Mouse (Mus musculus) heart, adult 2 months (tissue): ENCODE results near the gene Il15ra.

Source experiments
- CTCF ChIP-seq: fragments of 200-600 bp; IDR thresholded peaks from 2 replicates; pipeline ENCODE4 v1.8.1; 2022; ENCODE audit warnings: antibody characterized with exemption, mild to moderate bottlenecking, moderate library complexity
- EP300 ChIP-seq: fragments of 200-500 bp; IDR thresholded peaks from 2 replicates; pipeline ENCODE4 v1.6.1; 2011; ENCODE audit warnings: low read depth, low read length, control low read depth; ENCODE audit not compliant: insufficient read depth
- POLR2A ChIP-seq: fragments of 200-500 bp; IDR thresholded peaks from 2 replicates; pipeline ENCODE4 v1.6.1; 2011; ENCODE audit warnings: mild to moderate bottlenecking, low read depth, low read length, control low read depth; ENCODE audit not compliant: insufficient read depth

DNA sequence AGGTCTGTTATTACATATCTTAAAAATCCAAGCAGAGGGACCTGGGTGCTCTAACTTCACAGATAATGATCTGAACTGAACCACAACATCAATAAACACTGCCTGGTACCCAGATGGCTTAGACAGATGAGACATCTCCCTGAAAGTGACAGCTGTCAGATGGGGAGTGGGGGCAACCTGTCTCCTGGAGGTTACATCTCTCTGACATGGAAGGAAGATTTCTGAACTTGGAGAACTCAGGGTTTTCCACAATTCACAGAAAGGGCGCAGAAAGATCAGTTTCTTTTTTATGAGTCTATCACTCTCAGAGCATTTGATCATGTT lies 42.2 kb upstream of the Il15ra start:
- TF ChIP-seq CTCF (no peak), POLR2A (no peak), EP300 (no peak)
